Mouse (Mus musculus) left cerebral cortex, postnatal 25 days (tissue): ENCODE results near the gene Trex1. TPM values are rescaled to one million over a fixed set of nuclear protein-coding genes. Genes with fewer than 3 reads are reported as not detected.

Experiments used
- DNase-seq, 2 experiments: peaks; one replicate each; pipeline ENCODE4 v3.0.0; 2022; ENCODE audit warnings: low spot score in 2 of 2, mixed read lengths in 1 of 2
- intact Hi-C: fragments of 180-260 bp; cut with DNase I; formaldehyde crosslinking; loops from one replicate; pipeline ENCODE4 v1.15.1; 2025
- total RNA-seq, 2 experiments: library from RNA; stranded (reverse); gene quantifications; 2 replicates each; pipeline ENCODE4 v1.2.3; 2021

Trex1 gene
- total RNA-seq, 2 experiments from 2014 or later = 12.7 to 13.0 TPM

- no peak for DNase-seq
- intact Hi-C loops = no loop called here
Observed at GRCm38 (mm10) chr9:109053851-109054250, 5.7 kb downstream of the Trex1 start.

GRCm38 (mm10) chr9:109053366-109053765 is 6.2 kb downstream of the Trex1 start:
- intact Hi-C loops = no loop called here
- no peak for DNase-seq

- intact Hi-C loops = no loop called here
- DNase-seq = no peak
Observed at GRCm38 (mm10) chr9:109052490-109053260, 6.9 kb downstream of the Trex1 start.

DNA sequence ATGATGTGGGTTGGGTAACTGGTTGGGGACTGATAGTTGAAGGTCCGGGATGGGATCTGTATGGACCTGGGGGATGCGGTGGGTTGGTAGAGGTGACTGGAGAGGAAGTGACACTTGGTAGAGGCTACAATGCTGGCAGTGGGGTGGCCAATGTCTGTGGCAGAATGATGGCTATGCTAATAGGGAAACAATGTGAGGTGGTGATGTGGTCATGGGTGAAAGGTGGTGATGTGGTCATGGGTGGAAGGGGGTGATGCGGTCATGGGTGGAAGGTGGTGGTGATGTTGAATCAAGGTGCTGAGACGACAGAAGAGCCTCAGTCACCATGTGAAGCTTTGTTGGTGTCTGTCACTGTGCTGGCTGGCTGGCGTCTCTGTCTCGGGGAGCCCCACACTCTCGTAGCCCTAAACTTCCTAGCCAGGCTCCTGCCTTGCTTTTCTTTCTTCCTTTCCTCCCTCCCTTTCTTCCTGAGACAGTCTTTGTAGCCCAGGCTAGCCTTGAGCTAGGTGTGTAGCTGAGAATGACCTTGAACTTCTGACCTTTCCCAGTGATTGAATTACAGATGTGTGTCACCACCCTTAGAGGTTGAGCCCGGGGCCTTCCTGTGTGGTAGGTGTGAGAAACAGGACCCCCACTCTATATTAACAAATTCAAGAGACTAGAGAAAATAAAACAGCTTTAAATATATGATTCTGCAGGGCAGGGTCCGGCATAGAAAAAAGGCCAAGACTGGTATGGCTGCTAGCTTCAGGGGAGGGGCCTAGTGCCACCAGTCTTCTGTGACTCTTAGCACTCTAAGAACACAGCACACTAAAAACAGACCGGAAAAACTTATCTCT is 7.7 kb downstream of the Trex1 start:
- intact Hi-C loops = no loop called here
- no peak for DNase-seq

- intact Hi-C loops = no loop called here
- no peak for DNase-seq
Observed at GRCm38 (mm10) chr9:109051011-109051501, 8.5 kb downstream of the Trex1 start.

GRCm38 (mm10) chr9:109050674-109050997 is 8.9 kb downstream of the Trex1 start:
- intact Hi-C loops = no loop called here
- no peak for DNase-seq

DNA sequence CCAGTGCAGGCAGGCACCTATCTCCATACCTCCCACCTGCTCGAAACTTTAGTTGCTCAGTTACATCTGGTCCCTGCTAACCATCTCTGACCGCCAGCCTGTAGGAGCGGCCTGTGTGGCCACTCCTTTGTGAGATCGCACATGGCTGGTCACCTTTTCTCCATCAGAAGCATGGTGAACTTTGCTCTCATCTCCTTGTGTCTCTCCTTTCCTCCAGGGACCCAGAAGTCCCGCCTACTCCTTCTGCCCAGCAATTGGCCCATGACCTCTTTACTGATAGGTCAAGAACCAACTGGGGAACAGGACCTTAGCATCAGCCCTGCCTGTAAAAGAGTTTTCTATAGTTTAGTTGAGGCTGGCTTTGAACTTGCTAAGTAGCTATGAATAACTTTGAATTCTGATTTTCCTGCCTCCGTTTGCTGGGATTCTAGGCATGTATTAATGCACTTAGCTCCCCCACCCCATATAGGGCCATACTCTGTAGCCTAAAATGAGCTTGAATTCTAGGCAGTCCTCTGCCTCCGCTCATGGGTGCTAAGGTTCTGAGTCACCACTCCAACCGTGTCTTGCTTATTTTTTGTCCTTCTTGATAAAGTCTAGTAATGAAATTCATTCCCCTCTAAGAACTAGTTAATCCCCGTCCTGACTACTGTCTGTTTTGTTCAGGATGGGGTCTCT is 9.4 kb downstream of the Trex1 start:
- intact Hi-C loops = no loop called here

DNA sequence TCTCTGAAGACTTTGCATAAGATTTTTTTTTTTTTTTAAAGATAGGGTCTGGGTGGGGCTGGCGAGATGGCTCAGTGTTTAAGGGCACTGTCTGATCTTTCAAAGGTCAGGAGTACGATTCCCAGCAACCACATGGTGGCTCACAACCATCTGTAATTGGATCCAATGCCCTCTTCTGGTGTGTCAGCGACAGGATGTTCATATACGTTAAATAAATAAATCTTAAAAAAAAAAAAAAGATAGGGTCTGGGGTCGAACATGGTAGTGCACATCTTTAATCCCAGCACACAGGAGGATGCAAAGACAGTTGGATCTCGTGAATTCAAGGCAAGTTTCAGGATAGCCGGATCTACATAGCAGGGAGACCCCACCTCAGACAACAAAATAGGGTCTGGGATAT is 10.2 kb downstream of the Trex1 start:
- intact Hi-C loops = no loop called here
- DNase-seq = no peak

More for the DNA sequence above, 9.4 kb downstream of the Trex1 start:
- no peak for DNase-seq

- no peak for DNase-seq
- intact Hi-C loops = no loop called here
Observed at GRCm38 (mm10) chr9:109046306-109046705, 13.2 kb downstream of the Trex1 start.

DNA sequence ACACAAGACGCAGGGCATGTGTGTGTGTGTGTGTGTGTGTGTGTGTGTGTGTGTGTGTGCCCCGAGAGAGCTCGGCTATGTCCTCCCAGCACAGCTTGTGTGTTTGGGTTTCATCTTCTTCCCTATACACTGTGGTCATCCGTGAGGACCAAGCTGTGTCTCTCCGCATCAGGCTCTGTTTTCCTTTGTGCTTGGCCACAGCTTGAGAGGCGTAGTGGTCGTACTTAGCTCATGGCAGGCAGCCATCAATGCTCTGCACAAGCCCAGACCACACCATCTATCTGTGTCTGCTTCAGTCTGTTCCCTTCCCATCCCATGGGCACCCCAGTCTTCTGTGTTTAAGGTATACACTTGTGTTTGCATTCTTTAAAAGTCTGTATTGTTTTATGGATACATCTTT is 18.2 kb downstream of the Trex1 start:
- intact Hi-C loops = no loop called here
- DNase-seq = no peak

DNA sequence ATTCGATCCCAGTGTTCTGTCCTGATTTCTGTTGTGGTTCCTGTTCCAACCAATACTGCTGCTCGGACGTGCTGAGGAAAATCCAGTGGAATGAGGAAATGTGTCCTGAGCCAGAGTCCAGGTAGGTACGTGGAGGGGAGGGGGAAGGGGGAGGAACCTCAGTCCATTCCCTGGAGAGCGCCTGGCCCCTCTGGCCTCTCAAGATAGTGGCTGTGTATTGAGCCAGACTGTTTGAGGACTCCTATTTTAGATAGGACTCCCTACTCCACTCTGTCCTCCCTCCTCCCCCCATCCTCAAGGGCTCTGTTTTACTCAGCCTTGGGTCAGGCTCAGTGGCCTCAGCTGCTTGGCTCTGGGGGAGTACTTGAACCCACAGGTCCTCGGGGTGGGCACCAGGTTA is 18.6 kb downstream of the Trex1 start:
- intact Hi-C loops = no loop called here
- no peak for DNase-seq

- intact Hi-C loops = no loop called here
- no peak for DNase-seq
Observed at GRCm38 (mm10) chr9:109040216-109040615, 19.3 kb downstream of the Trex1 start.

- intact Hi-C loops = no loop called here
- DNase-seq = no peak
Observed at GRCm38 (mm10) chr9:109039681-109040080, 19.9 kb downstream of the Trex1 start.

- intact Hi-C loops = no loop called here
Observed at GRCm38 (mm10) chr9:109038901-109039364, 20.6 kb downstream of the Trex1 start.

DNA sequence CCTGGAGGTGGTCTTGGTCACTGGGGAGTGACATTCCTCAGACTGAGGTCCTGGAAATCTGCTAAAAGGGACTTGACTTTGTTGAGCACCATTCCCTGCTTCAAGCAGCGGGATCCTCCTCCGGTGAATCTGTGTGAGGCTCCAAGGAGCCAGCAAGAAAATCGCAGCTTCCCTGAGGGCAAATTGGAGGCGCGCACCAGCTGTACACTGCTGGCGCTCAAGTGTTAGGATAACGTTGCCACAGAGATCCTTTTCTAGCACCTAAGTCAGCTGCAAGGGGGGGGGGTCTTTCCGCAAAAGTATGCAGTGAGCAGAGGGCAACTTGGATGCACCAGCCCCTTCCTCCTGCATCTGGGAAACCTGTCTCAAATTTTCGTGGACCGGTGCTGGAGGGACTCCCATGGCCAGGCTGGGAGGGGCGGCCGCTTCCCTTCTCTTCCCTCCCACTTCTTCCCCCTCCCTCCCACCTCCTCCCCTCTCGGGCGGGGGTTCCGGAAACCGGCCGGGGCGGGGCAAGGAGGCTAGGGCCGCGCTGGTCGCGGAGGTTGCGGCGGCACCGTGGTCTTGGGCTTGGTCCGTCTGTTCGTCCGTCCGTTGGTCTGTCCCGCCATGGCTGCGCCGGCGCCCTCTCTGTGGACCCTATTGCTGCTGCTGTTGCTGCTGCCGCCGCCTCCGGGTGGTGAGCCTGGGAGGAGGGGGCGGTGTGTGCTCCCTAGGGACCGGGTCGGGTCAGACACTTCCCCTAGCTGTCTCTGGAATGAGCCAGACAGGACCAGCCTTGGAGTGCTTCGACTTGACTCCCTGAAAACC is 21.2 kb downstream of the Trex1 start, which contains the start of gene Shisa5:
Gene Shisa5, plus strand, starts transcription at position 480 of the 810 bp plus-strand sequence.
- intact Hi-C loops = no loop called here

More at GRCm38 (mm10) chr9:109038901-109039364, 20.6 kb downstream of the Trex1 start:
- DNase-seq = no peak

DNA sequence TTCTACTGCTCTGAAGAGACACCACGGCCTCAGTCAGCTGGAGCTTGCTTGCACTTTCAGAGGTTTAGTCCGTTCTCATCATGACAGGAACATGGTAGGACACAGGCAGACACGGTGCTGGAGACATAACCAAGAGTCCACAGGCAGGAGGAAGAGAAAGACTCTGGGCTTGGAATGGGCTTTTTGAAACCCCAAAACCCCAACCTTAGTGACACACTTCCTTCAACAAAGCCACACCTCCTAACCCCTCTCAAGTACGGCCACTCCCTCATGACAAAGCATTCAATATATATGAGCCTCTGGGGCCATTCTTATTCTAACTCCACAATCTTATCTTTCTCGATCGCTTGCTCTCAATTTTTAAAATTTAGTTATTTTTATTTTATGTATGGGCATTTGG is 27.1 kb downstream of the Trex1 start:
- no peak for DNase-seq

More for the DNA sequence above, 21.2 kb downstream of the Trex1 start, which contains the start of gene Shisa5:
- peak in 1 of 2 experiments; percentile 17 for DNase-seq

DNA sequence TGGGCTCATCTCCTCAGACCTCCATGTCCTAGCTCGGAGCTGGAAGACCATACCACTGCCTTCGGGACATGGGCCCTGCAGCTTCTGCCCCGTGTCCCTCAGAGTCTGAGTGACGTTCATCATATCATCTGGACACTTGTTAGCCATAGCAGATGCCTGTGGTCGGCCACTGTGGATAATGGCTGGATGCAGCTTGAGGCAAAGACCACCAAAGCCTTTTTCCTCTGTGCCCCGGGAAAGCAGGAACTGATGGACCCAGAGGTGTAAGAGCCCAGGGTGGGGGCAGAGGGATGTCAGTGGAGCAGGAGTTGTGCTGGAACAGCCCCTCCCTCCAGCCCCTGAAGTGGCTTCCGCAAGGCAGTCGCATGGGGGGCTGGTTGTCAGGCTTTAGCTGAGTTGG is 27.8 kb downstream of the Trex1 start:
- intact Hi-C loops = no loop called here
- DNase-seq = no peak

More for the DNA sequence above, 27.1 kb downstream of the Trex1 start:
- intact Hi-C loops = no loop called here

GRCm38 (mm10) chr9:109031001-109031400 is 28.5 kb downstream of the Trex1 start:
- intact Hi-C loops = no loop called here
- DNase-seq = no peak

DNA sequence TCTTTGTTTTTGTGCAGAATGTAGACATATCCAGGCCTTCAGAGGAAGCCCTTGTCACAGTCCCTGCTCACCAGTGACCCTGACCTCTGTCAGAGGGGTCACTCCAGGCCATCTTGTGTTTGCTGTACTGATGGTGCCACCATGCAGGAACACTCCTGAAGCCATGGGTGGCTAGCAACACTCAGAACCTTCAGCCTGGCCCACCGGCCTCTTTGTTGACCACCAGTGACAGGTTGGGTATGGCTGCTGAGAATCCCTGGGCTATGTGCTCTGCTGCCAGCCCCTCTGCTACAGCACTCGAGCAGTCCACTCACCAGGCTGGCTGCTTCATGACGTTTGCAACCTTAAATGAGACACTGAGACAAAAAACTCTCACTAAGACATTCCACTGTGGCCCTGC is 29.2 kb downstream of the Trex1 start:
- no peak for DNase-seq
- intact Hi-C loops = no loop called here
